Mouse (Mus musculus) heart, postnatal 4 days (tissue): ENCODE data around the gene Slc30a7. TPM values are rescaled to one million over a fixed set of nuclear protein-coding genes. Genes with fewer than 3 reads are reported as not detected.
A peak's percentile ranks its signal among the peaks of the same experiment; 100 is the strongest.
"Not testable (repeated sequence)": the region's sequence is repeated elsewhere in the genome, so short reads cannot be mapped to it uniquely, and the experiment has no call there.

Experiments
- DNase-seq: peaks from one replicate; pipeline ENCODE4 v3.0.0; 2021
- total RNA-seq, 2 experiments: library from RNA; stranded (reverse); gene quantifications; 2 replicates each; pipeline ENCODE4 v1.2.3; 2021

The Slc30a7 gene
- total RNA-seq, 2 experiments from 2014 or later = 26.7 to 27.0 TPM

GRCm38 (mm10) chr3:115946272-115946671 is 60.9 kb downstream of the Slc30a7 start:
- DNase-seq = no peak

- DNase-seq = no peak
Measured at GRCm38 (mm10) chr3:115944376-115944775, 62.8 kb downstream of the Slc30a7 start.

- DNase-seq = no peak
Measured at GRCm38 (mm10) chr3:115941464-115941863, 65.7 kb downstream of the Slc30a7 start.

- DNase-seq = no peak
Measured at GRCm38 (mm10) chr3:115940510-115940909, 66.7 kb downstream of the Slc30a7 start.

- DNase-seq = peak; percentile 4
Measured at GRCm38 (mm10) chr3:115937807-115938206, 69.4 kb downstream of the Slc30a7 start.

- peak; percentile 69 for DNase-seq
Measured at GRCm38 (mm10) chr3:115936734-115937599, 70.2 kb downstream of the Slc30a7 start.

- peak; percentile 2 for DNase-seq
Measured at GRCm38 (mm10) chr3:115933293-115934186, 73.7 kb downstream of the Slc30a7 start.

GRCm38 (mm10) chr3:115931701-115932100 is 75.5 kb downstream of the Slc30a7 start:
- DNase-seq = no peak

- DNase-seq = no peak
Measured at GRCm38 (mm10) chr3:115926531-115926930, 80.7 kb downstream of the Slc30a7 start.

GRCm38 (mm10) chr3:115924401-115925190 is 82.6 kb downstream of the Slc30a7 start:
- no peak for DNase-seq

GRCm38 (mm10) chr3:115907406-115907805 is 99.8 kb downstream of the Slc30a7 start:
- DNase-seq = not testable (repeated sequence)

GRCm38 (mm10) chr3:115905567-115905966 is 101.6 kb downstream of the Slc30a7 start:
- no peak for DNase-seq

GRCm38 (mm10) chr3:115905067-115905466 is 102.1 kb downstream of the Slc30a7 start:
- DNase-seq = no peak

- no peak for DNase-seq
Measured at GRCm38 (mm10) chr3:115902301-115902956, 104.8 kb downstream of the Slc30a7 start.

- DNase-seq = no peak
Measured at GRCm38 (mm10) chr3:115898354-115898948, 108.8 kb downstream of the Slc30a7 start.

GRCm38 (mm10) chr3:115893166-115893565 is 114.0 kb downstream of the Slc30a7 start:
- no peak for DNase-seq

- DNase-seq = no peak
Measured at GRCm38 (mm10) chr3:115892341-115892740, 114.9 kb downstream of the Slc30a7 start.
